Mouse (Mus musculus) MEL (cell line): Measurements from ENCODE around the gene Eif4a2. TPM values are rescaled to one million over a fixed set of nuclear protein-coding genes. Genes with fewer than 3 reads are reported as not detected.

Experiments
- DNase-seq: peaks from one replicate; pipeline ENCODE4 v3.0.0; 2011; ENCODE audit warnings: low read depth, low spot score
- H3K27ac ChIP-seq: 2 replicates; pipeline ENCODE4 v1.5.1; 2012; ENCODE audit warnings: low read depth, mild to moderate bottlenecking, control low read depth, low read length, moderate library complexity; ENCODE audit not compliant: control insufficient read depth
- H3K27me3 ChIP-seq, 2 experiments: fragments of 150-350 bp in 1 of 2; sonication (generic) in 1 of 2; 2 replicates each; pipeline ENCODE4 v1.6.1; 2012; ENCODE audit warnings: low read length in 2 of 2, mild to moderate bottlenecking in 2 of 2, improper control_type of control experiment in 1 of 2, moderate library complexity in 1 of 2; ENCODE audit not compliant: insufficient read depth in 2 of 2, control insufficient read depth in 1 of 2
- H3K36me3 ChIP-seq, 2 experiments: 2 replicates each; pipeline ENCODE4 v1.6.1; 2012 to 2014; ENCODE audit warnings: low read length in 2 of 2, improper control_type of control experiment in 1 of 2, inconsistent platforms in 1 of 2, mild to moderate bottlenecking in 1 of 2; ENCODE audit not compliant: insufficient read depth in 2 of 2, control insufficient read depth in 1 of 2
- H3K4me1 ChIP-seq, 2 experiments: fragments of 150-350 bp in 1 of 2; sonication (generic) in 1 of 2; 2 replicates each; pipeline ENCODE4 v1.6.1; 2012; ENCODE audit warnings: low read length in 2 of 2, improper control_type of control experiment in 1 of 2, mild to moderate bottlenecking in 1 of 2; ENCODE audit not compliant: insufficient read depth in 2 of 2, control insufficient read depth in 1 of 2
- H3K4me3 ChIP-seq, 2 experiments: fragments of 150-350 bp in 1 of 2; sonication (generic) in 1 of 2; 2 replicates each; pipeline ENCODE4 v1.5.1; 2012; ENCODE audit warnings: low read depth in 2 of 2, low read length in 2 of 2, mild to moderate bottlenecking in 2 of 2, moderate library complexity in 2 of 2, control low read depth in 1 of 2, improper control_type of control experiment in 1 of 2; ENCODE audit not compliant: control insufficient read depth in 1 of 2, insufficient read depth in 1 of 2
- H3K79me2 ChIP-seq: 2 replicates; pipeline ENCODE4 v1.6.1; 2012; ENCODE audit warnings: mild to moderate bottlenecking, low read length, moderate library complexity; ENCODE audit not compliant: control insufficient read depth, poor library complexity, insufficient read depth
- H3K9ac ChIP-seq: 2 replicates; pipeline ENCODE4 v1.6.1; 2012; ENCODE audit warnings: low read depth, mild to moderate bottlenecking, control low read depth, low read length, moderate library complexity; ENCODE audit not compliant: control insufficient read depth, poor library complexity, severe bottlenecking
- H3K9me3 ChIP-seq: fragments of 150-350 bp; sonication (generic); replicated peaks from 2 replicates; pipeline ENCODE4 v1.6.1; 2012; ENCODE audit warnings: mild to moderate bottlenecking, low read length, improper control_type of control experiment, moderate library complexity; ENCODE audit not compliant: insufficient read depth
- EP300 ChIP-seq, 2 experiments: IDR thresholded peaks; 2 replicates each; pipeline ENCODE4 v1.6.1; 2011; ENCODE audit warnings: improper control_type of control experiment in 2 of 2, low read length in 2 of 2, low read depth in 1 of 2, mild to moderate bottlenecking in 1 of 2
- GABPA ChIP-seq: IDR thresholded peaks from 2 replicates; pipeline ENCODE4 v1.6.1; 2012; ENCODE audit warnings: low read depth, mild to moderate bottlenecking, inconsistent platforms, low read length, improper control_type of control experiment, moderate library complexity
- MAFK ChIP-seq: IDR thresholded peaks from 2 replicates; pipeline ENCODE4 v1.6.1; 2011; ENCODE audit warnings: low read depth, mild to moderate bottlenecking, low read length, improper control_type of control experiment, borderline replicate concordance
- POLR2A ChIP-seq, 2 experiments: IDR thresholded peaks; 2 replicates each; pipeline ENCODE4 v1.6.1; 2011 to 2012; ENCODE audit warnings: low read length in 2 of 2, mild to moderate bottlenecking in 2 of 2, control low read depth in 1 of 2, improper control_type of control experiment in 1 of 2, low read depth in 1 of 2, moderate library complexity in 1 of 2; ENCODE audit not compliant: control insufficient read depth in 1 of 2, insufficient read depth in 1 of 2, poor library complexity in 1 of 2
- USF1 ChIP-seq: IDR thresholded peaks from 2 replicates; pipeline ENCODE4 v1.6.1; 2014; ENCODE audit warnings: low read depth, mild to moderate bottlenecking, inconsistent platforms, low read length, improper control_type of control experiment, moderate library complexity
- USF2 ChIP-seq, 2 experiments: IDR thresholded peaks; 2 replicates each; pipeline ENCODE4 v1.6.1; 2011 to 2012; ENCODE audit warnings: improper control_type of control experiment in 2 of 2, low read length in 2 of 2, borderline replicate concordance in 1 of 2, inconsistent platforms in 1 of 2, low read depth in 1 of 2, mild to moderate bottlenecking in 1 of 2; ENCODE audit not compliant: insufficient read depth in 1 of 2
- polyA plus RNA-seq, 2 experiments: library from polyadenylated mRNA; stranded (reverse) in 1 of 2; unstranded in 1 of 2; fragments of >175 nt in 1 of 2; fragments of >200 nt in 1 of 2; gene quantifications; 2 replicates each; pipeline versions ENCODE4 v1.2.1 to v1.2.4; 2012; ENCODE audit warnings: low replicate concordance in 2 of 2, low read depth in 1 of 2; ENCODE audit not compliant: insufficient read length in 2 of 2, insufficient read depth in 1 of 2, missing spikeins in 1 of 2
- total RNA-seq: library from RNA; depleted of rRNA; stranded (reverse); fragments of 300-350 nt; gene quantifications from 2 replicates; pipeline ENCODE4 v1.2.3, GENCODE M21; 2012

Gene Eif4a2
- total and polyA plus RNA-seq, 3 experiments, result 248 to 2,083 (median 290) TPM

GRCm38 (mm10) chr16:23108943-23109342 is 1.7 kb downstream of the Eif4a2 start:
- Histone ChIP-seq H3K27me3 (no peaks in the 10 kb centered on the region), H3K36me3 (peaks cover 25 to 27% of the 10 kb centered on the region in 2 experiments), H3K4me1 (peaks cover 0 to 3% of the 10 kb centered on the region in 2 experiments; a peak in 2 of 4 replicates), H3K9me3 (no peaks in the 10 kb centered on the region), H3K9ac (peak overlapping the region; percentile 80), H3K27ac (peak overlapping the region; percentile 79), H3K4me3 (peak overlapping the region; percentile 69 to 77), H3K79me2 (peaks cover 55% of the 10 kb centered on the region)
- peak in 1 of 2 experiments; percentile 48; a peak in 1 of 4 replicates for TF ChIP-seq POLR2A (IDR thresholded peaks at IDR 0.05; ENCODE audit: control insufficient read depth in 1 of 2, insufficient read depth in 1 of 2, low read depth in 1 of 2, low read length in 2 of 2, poor library complexity in 1 of 2)
- TF ChIP-seq GABPA, result no peak
- no peak for TF ChIP-seq MAFK
- DNase-seq, result peak; percentile 54

- H3K79me2 ChIP-seq, result peaks cover 55% of the 10 kb centered on the region
- no peaks in the 10 kb centered on the region for H3K27me3 ChIP-seq
- TF ChIP-seq USF2 (IDR thresholded peaks at IDR 0.05; ENCODE audit: borderline replicate concordance in 1 of 2, insufficient read depth in 1 of 2, low read depth in 1 of 2, low read length in 2 of 2) (no peak), POLR2A (IDR thresholded peaks at IDR 0.05; ENCODE audit: control insufficient read depth in 1 of 2, insufficient read depth in 1 of 2, low read depth in 1 of 2, low read length in 2 of 2, poor library complexity in 1 of 2) (peak in 1 of 2 experiments; percentile 33; a peak in 1 of 4 replicates)
- H3K9ac ChIP-seq, result peak overlapping the region; percentile 80
- peak overlapping the region; percentile 79 for H3K27ac ChIP-seq
- DNase-seq, result peak; percentile 65
- peak overlapping the region; percentile 69 to 77 for H3K4me3 ChIP-seq
- H3K36me3 ChIP-seq, result peaks cover 25 to 27% of the 10 kb centered on the region in 2 experiments
- no peaks in the 10 kb centered on the region for H3K9me3 ChIP-seq
- H3K4me1 ChIP-seq, result no peaks in the 10 kb centered on the region
Observed at GRCm38 (mm10) chr16:23109350-23110280, 2.4 kb downstream of the Eif4a2 start.

- H3K9me3 ChIP-seq, result no peaks in the 10 kb centered on the region
- peak overlapping the region; percentile 80 for H3K9ac ChIP-seq
- TF ChIP-seq USF1, result no peak
- no peak for TF ChIP-seq EP300 (IDR thresholded peaks at IDR 0.05; ENCODE audit: low read depth in 1 of 2, low read length in 2 of 2)
- peak in 1 of 2 experiments; percentile 39; a peak in 1 of 4 replicates for TF ChIP-seq POLR2A (IDR thresholded peaks at IDR 0.05; ENCODE audit: control insufficient read depth in 1 of 2, insufficient read depth in 1 of 2, low read depth in 1 of 2, low read length in 2 of 2, poor library complexity in 1 of 2)
- no peaks in the 10 kb centered on the region for H3K4me1 ChIP-seq
- H3K27ac ChIP-seq, result peak overlapping the region; percentile 68
- no peaks in the 10 kb centered on the region for H3K27me3 ChIP-seq
- peaks cover 51% of the 10 kb centered on the region for H3K79me2 ChIP-seq
- DNase-seq, result no peak
- H3K36me3 ChIP-seq, result peaks cover 15 to 26% of the 10 kb centered on the region in 2 experiments
- peak overlapping the region; percentile 45 to 49 for H3K4me3 ChIP-seq
Observed at GRCm38 (mm10) chr16:23112348-23112747, 5.1 kb downstream of the Eif4a2 start.
